Mouse (Mus musculus) urinary bladder, postnatal 4 days (tissue): ENCODE results near the gene Vmn2r59.
"Not testable (repeated sequence)": the region's sequence is repeated elsewhere in the genome, so short reads cannot be mapped to it uniquely, and the experiment has no call there.

ENCODE experiments used
- DNase-seq, 2 experiments: peaks; one replicate each; pipeline ENCODE4 v3.0.0; 2021 to 2022; ENCODE audit warnings: low spot score in 2 of 2

Vmn2r59 gene

DNA sequence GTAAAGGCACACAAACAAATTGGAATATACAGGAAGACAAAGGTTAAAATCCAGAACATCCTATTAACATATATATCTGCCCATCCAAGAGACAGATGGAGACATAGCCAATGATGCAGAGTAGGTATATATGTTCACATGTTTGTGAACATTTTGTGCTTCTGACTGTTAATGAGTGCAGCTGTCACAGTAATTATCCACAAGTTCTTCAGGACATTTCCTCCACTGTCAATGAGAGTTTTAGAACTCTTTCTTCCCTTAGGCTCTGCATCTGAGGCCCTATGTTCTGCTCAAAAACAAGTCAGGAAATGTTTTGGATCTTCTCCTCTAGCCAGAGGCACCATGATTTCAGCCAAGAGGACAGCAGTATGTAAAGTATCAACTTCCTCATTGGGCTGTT is at the start of gene Vmn2r59:
Vmn2r59 (minus strand) TSS at position 101 of the 400 bp plus-strand sequence.
- DNase-seq, result no peak

DNA sequence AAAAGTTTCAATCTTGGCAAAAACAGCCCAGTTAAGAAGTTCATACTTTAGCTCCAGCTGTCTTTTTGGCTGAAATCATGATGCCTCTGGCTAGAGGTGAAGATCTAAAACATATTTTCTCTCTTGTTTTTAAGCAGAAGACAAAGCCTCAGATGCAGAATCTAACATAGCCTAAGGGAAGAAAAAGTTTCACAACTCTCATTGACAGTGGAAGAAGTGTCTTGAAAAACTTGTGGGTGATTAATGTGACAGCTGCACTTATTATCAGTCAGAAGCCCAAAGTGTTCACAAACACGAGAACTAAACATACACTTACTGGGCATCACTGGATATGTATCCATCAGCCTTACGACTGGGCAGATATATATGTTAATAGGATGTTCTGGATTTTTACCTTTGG is 48.6 kb upstream of the Vmn2r59 start, which contains the start of gene Vmn2r60:
Vmn2r60 (plus strand) TSS at position 301 of the 400 bp plus-strand sequence.
- DNase-seq, result no peak

DNA sequence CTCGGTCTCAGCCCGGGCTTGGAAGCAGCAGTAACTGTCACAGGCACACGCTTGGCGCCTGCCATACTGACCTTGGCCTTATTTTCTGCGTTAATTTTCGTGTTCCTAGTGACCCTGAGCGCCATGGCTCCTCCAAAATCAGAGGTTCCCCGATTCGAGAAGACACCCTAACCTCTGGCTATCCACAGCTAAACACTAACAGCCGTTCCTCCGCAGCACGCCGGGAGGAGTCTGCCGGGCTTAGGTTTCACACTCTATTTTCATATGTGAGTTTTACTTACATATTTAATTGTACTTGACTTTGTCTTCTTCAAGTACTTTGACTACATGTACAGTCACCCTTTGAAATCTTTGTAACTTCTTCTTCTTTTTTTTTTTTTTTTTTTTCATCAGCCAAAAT is 48.2 kb upstream of the Vmn2r59 start:
- not testable (repeated sequence) for DNase-seq
